Mouse (Mus musculus) limb, embryonic 11.5 days (tissue): ENCODE data around the gene Cpsf6. TPM values are rescaled to one million over a fixed set of nuclear protein-coding genes. Genes with fewer than 3 reads are reported as not detected.

Source experiments
- ATAC-seq: fragments of 200-750 bp; cut with Nextera tagmentation; 2 replicates; pipeline ENCODE4 v1.8.0; 2017; ENCODE audit warnings: low read depth; ENCODE audit not compliant: insufficient number of reproducible peaks, low FRiP score, low TSS enrichment
- DNase-seq: peaks from one replicate; pipeline ENCODE4 v3.0.0-alpha.2; 2015; ENCODE audit warnings: low spot score
- H3K27ac ChIP-seq: fragments of 300-500 bp; sonication (generic); replicated peaks from 2 replicates; pipeline ENCODE4 v1.5.1; 2014; ENCODE audit warnings: low read depth, mild to moderate bottlenecking, low read length
- H3K27me3 ChIP-seq: fragments of 300-500 bp; sonication (generic); 2 replicates; pipeline ENCODE4 v1.6.1; 2014; ENCODE audit warnings: mild to moderate bottlenecking, low read length, mixed read lengths; ENCODE audit not compliant: control insufficient read depth, insufficient read depth
- H3K36me3 ChIP-seq: fragments of 300-500 bp; sonication (generic); 2 replicates; pipeline ENCODE4 v1.6.1; 2014; ENCODE audit warnings: mild to moderate bottlenecking, low read length, moderate library complexity, mixed read lengths; ENCODE audit not compliant: control insufficient read depth, insufficient read depth
- H3K4me1 ChIP-seq: fragments of 300-500 bp; sonication (generic); 2 replicates; pipeline ENCODE4 v1.6.1; 2014; ENCODE audit warnings: low read length, mixed read lengths; ENCODE audit not compliant: control insufficient read depth, insufficient read depth
- H3K4me2 ChIP-seq: fragments of 300-500 bp; sonication (generic); 2 replicates; pipeline ENCODE4 v1.6.1; 2014; ENCODE audit warnings: low read depth, mild to moderate bottlenecking, moderate library complexity; ENCODE audit not compliant: severe bottlenecking
- H3K4me3 ChIP-seq: fragments of 300-500 bp; sonication (generic); 2 replicates; pipeline ENCODE4 v1.5.1; 2014; ENCODE audit warnings: low read depth, low read length
- H3K9ac ChIP-seq: fragments of 300-500 bp; sonication (generic); 2 replicates; pipeline ENCODE4 v1.6.1; 2014; ENCODE audit warnings: mild to moderate bottlenecking, low read length
- H3K9me3 ChIP-seq: fragments of 300-500 bp; sonication (generic); 2 replicates; pipeline ENCODE4 v1.6.1; 2016; ENCODE audit warnings: low read length; ENCODE audit not compliant: control insufficient read depth
- WGBS: fragments of 180-500 bp; shearing (Covaris S2); extraction: QIAGEN DNeasy Blood & Tissue Kit; methylation state at CpG from one replicate; pipeline ENCODE4 v1.1.7; 2014; 5-methylcytosine and 5-hydroxymethylcytosine counted together
- polyA plus RNA-seq: library from polyadenylated mRNA; unstranded; fragments of >200 nt; fragmentation: Nextera tagmentation; extraction: Ambion mirVana; gene quantifications from 2 replicates; pipeline ENCODE4 v1.2.1, GENCODE M21; 2014

The Cpsf6 gene
- polyA plus RNA-seq, 1 experiment from 2014 or later, result 225 TPM

GRCm38 (mm10) chr10:117378642-117379041 lies 1.2 kb downstream of the Cpsf6 start:
- Histone ChIP-seq H3K4me2 (no peak overlapping the region), H3K27me3 (no peaks in the 10 kb centered on the region), H3K36me3 (no peaks in the 10 kb centered on the region), H3K9me3 (no peaks in the 10 kb centered on the region), H3K4me3 (no peak overlapping the region), H3K4me1 (no peaks in the 10 kb centered on the region), H3K27ac (no peak overlapping the region), H3K9ac (no peak overlapping the region)
- 93% methylated on average over 3 of the region's 3 CpGs for WGBS
- DNase-seq (no peak), ATAC-seq (no peak)

- Histone ChIP-seq H3K4me1 (no peaks in the 10 kb centered on the region), H3K9ac (no peak overlapping the region), H3K4me2 (no peak overlapping the region), H3K9me3 (no peaks in the 10 kb centered on the region), H3K27me3 (no peaks in the 10 kb centered on the region), H3K36me3 (no peaks in the 10 kb centered on the region), H3K4me3 (no peak overlapping the region), H3K27ac (no peak overlapping the region)
- WGBS, result 91% methylated on average over 11 of the region's 11 CpGs
- no peak for ATAC-seq
- no peak for DNase-seq
Observed at GRCm38 (mm10) chr10:117378291-117378555, 1.6 kb downstream of the Cpsf6 start.

DNA sequence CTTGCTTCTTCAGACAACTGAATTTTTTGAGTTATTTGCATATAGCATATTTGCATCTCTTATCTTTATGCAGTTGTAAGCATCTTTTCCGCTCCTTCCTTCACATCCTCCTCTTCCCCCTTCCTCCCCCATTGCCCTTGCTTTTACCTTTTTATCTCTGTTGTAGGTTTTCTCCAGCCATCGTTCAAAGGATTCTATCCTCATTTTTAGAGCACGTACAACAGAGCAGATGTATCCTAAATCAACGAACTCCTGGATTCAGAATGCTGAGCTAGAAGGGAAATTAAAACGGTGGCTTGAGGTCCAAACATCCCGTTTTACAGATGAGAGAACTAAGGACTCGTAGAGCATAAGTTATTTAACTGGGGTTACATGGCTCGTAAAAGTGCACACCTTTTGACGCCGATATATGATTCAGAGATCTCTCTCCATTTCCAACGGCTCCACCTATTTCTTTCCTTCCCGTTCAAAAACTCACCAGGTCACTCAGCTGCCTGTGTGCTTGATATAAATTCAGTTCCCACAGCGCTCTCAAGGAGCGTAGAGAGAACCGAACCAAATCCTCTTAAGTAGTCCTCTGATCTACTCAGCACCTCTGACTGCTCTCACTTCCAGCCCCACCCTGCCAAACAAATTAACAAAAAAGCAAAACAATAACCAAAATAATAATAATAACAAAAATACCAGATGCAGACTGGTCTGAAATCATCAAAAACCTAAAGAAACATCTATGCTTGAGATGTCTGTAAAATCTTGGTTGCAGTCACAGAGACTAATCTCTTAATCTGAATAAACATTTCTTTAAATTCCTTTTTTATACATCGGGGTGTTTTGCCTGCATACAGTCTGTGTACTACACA lies 2.2 kb downstream of the Cpsf6 start:
- H3K4me3 ChIP-seq, result peak overlapping the region; percentile 15
- H3K4me1 ChIP-seq, result no peaks in the 10 kb centered on the region
- H3K27ac ChIP-seq, result no peak overlapping the region
- H3K4me2 ChIP-seq, result peak overlapping the region; percentile 45
- no peaks in the 10 kb centered on the region for H3K36me3 ChIP-seq
- no peaks in the 10 kb centered on the region for H3K9me3 ChIP-seq
- WGBS, result 24% methylated on average over 16 of the region's 16 CpGs
- no peaks in the 10 kb centered on the region for H3K27me3 ChIP-seq
- no peak for DNase-seq
- H3K9ac ChIP-seq, result peak overlapping the region; percentile 39; the same call in 1 of the 2 replicates
- no peak for ATAC-seq

DNA sequence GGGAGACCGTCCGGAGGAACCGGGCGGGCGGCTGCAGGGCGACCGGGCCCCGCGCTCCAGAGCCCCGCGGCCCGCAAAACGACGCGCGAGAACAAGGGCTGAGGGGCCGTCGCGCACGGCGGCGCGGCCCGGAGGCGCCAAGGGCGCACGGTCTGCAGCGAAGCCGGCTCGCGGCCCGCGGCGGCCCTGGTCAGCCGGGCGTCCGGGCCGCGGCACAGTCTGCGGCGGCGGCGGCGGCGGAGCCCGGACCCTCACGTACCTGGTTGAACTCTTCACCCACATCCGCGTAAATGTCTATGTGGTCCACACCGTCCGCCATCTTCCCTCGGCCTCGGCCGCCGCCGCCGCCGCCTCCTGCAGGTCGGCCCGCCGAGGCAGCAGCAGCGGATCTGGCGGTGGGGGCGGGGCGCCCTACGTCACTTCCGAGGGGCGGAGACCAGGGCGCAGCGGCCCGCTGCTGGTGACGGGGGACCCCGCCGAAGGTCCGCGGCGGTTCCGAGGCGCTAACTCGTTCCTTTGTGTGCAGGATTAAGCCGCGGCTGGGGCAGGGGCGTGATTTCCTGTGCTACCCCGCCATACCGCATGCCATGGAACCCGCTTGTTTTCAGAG lies 3.1 kb downstream of the Cpsf6 start:
- Histone ChIP-seq H3K36me3 (no peaks in the 10 kb centered on the region), H3K9ac (peak overlapping the region; percentile 100), H3K9me3 (no peaks in the 10 kb centered on the region), H3K4me2 (peak overlapping the region; percentile 54), H3K4me1 (no peaks in the 10 kb centered on the region), H3K27me3 (no peaks in the 10 kb centered on the region), H3K27ac (peak overlapping the region; percentile 93), H3K4me3 (peak overlapping the region; percentile 98)
- under 1% methylated on average over 84 of the region's 86 CpGs for WGBS
- peak; percentile 94 for ATAC-seq
- DNase-seq, result peak; percentile 98

DNA sequence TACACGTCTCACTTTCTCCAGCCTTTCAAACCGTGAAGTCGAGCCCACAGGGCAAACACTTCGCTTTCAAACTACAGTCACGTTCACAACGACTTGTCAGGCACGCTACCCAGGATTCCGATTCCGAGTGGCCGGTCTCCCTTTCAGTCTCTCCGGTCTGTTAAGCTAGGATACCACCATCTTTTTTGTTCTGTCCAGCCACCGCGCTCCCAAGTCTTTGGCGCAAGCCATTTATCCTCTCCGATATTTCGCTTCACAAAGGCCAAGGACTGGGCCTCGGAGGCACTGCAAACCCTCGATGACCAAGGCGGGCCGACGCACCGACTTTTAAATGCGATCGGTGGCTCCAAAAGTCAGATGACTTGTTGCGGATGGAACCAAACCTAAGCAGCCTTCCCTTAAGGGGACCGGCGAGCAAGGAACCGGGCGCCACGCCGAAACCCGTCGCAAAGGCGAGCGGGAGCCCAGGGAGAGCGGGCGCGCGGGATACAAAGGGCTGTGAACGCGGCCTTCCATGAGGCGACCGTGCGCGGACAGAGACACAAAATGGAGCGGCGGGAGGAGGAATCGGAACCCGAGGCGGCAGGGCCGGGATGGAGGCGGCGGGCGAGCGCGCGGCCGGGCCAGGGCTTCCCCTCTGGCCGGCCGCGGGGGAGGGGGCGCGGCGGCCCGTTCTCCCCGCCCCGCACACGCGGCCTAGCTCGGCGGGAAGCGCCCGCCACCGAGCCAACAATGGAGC lies 3.8 kb downstream of the Cpsf6 start:
- WGBS, result under 1% methylated on average over 65 of the region's 74 CpGs
- peak overlapping the region; percentile 54 for H3K4me2 ChIP-seq
- H3K27ac ChIP-seq, result peak overlapping the region; percentile 93
- no peaks in the 10 kb centered on the region for H3K36me3 ChIP-seq
- H3K4me3 ChIP-seq, result peak overlapping the region; percentile 98
- DNase-seq (peak; percentile 73), ATAC-seq (peak; percentile 41; the same call in 1 of the 2 replicates)
- H3K9ac ChIP-seq, result peak overlapping the region; percentile 100
- no peaks in the 10 kb centered on the region for H3K27me3 ChIP-seq
- no peaks in the 10 kb centered on the region for H3K9me3 ChIP-seq
- no peaks in the 10 kb centered on the region for H3K4me1 ChIP-seq

DNA sequence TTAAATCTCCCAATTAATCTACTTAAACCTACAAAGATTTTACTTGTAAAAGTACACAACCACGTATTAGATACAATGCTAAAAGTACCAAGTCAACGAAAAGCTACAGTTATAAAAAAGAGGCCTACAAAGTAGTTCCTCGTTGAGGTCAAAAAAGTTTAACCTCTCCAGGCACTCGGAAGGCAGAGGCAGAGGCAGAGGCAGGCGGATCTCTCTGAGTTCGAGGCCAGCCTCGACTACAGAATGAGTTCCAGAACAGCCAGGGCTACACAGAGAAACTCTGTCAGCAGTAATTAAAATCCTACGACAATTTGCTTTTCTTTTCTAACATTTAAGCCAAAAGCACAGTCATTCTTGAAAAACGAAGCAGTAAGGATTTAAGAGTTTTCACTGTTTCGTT lies 4.7 kb downstream of the Cpsf6 start:
- H3K9me3 ChIP-seq, result no peaks in the 10 kb centered on the region
- H3K4me2 ChIP-seq, result peak overlapping the region; percentile 54
- no peaks in the 10 kb centered on the region for H3K36me3 ChIP-seq
- H3K27ac ChIP-seq, result no peak overlapping the region
- DNase-seq (no peak), ATAC-seq (no peak)
- no peak overlapping the region for H3K9ac ChIP-seq
- H3K4me1 ChIP-seq, result no peaks in the 10 kb centered on the region
- 26% methylated on average over 10 of the region's 10 CpGs for WGBS
- H3K27me3 ChIP-seq, result no peaks in the 10 kb centered on the region
- H3K4me3 ChIP-seq, result peak overlapping the region; percentile 98

- 54% methylated on average over 3 of the region's 3 CpGs for WGBS
- DNase-seq (peak; percentile 73), ATAC-seq (no peak)
- Histone ChIP-seq H3K36me3 (peaks cover 20% of the 10 kb centered on the region), H3K9ac (no peak overlapping the region), H3K4me2 (no peak overlapping the region), H3K27ac (no peak overlapping the region), H3K9me3 (no peaks in the 10 kb centered on the region), H3K27me3 (no peaks in the 10 kb centered on the region), H3K4me3 (no peak overlapping the region), H3K4me1 (no peaks in the 10 kb centered on the region)
Observed at GRCm38 (mm10) chr10:117363106-117363505, 16.7 kb downstream of the Cpsf6 start.

DNA sequence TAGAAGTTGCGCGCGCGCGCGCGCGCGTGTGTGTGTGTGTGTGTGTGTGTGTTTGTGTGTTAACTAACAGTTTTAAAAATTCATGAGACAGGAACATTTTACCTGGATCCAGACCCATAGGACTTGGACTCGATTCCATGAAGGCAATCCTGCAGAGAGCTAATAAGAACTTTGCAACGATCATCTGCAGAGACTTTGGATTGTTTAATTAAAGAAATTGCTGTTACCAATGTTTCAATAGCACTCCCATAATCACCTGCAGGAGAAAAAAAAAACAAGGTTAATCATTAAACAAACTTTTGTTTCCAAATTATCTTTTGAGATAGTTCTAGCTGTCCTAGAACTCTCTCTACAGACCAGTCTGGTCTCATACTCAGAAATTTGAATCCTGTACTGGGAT lies 20.9 kb downstream of the Cpsf6 start:
- no peak overlapping the region for H3K27ac ChIP-seq
- no peaks in the 10 kb centered on the region for H3K9me3 ChIP-seq
- DNase-seq (no peak), ATAC-seq (no peak)
- H3K4me3 ChIP-seq, result no peak overlapping the region
- WGBS, result 86% methylated on average over 11 of the region's 11 CpGs
- peaks cover 24% of the 10 kb centered on the region for H3K36me3 ChIP-seq
- no peaks in the 10 kb centered on the region for H3K4me1 ChIP-seq
- no peak overlapping the region for H3K9ac ChIP-seq
- no peaks in the 10 kb centered on the region for H3K27me3 ChIP-seq
- H3K4me2 ChIP-seq, result no peak overlapping the region
